Mouse (Mus musculus): ENCODE results near the gene Deup1. TPM values are rescaled to one million over a fixed set of nuclear protein-coding genes. Genes with fewer than 3 reads are reported as not detected.
"Not testable (repeated sequence)": the region's sequence is repeated elsewhere in the genome, so short reads cannot be mapped to it uniquely, and the experiment has no call there.

Deup1 gene
- polyA plus RNA-seq, 1 experiment from 2014 or later, result 1.9 TPM

- no peaks in the 10 kb centered on the region for H3K36me3 ChIP-seq (ENCODE audit: control insufficient read depth, insufficient read depth, low read length)
- no peak overlapping the region for H3K9ac ChIP-seq (ENCODE audit: low read depth, low read length)
- ATAC-seq, result no peak
- 92% methylated on average over 9 of the region's 9 CpGs for WGBS
- no peak overlapping the region for H3K27ac ChIP-seq (ENCODE audit: low read depth, low read length)
- H3K9me3 ChIP-seq (ENCODE audit: control insufficient read depth, low read length), result peaks cover 2% of the 10 kb centered on the region; the same call in 1 of the 2 replicates
- no peak overlapping the region for H3K4me2 ChIP-seq (ENCODE audit: low read length)
- no peak overlapping the region for H3K4me3 ChIP-seq (ENCODE audit: low read length)
- no peaks in the 10 kb centered on the region for H3K27me3 ChIP-seq (replicated peaks; ENCODE audit: control insufficient read depth, insufficient read depth, low read length)
- H3K4me1 ChIP-seq (ENCODE audit: control insufficient read depth, insufficient read depth, low read depth, low read length), result no peaks in the 10 kb centered on the region
Observed at GRCm38 (mm10) chr9:15578946-15579345, 48.8 kb downstream of the Deup1 start.

GRCm38 (mm10) chr9:15578427-15578826 is 49.3 kb downstream of the Deup1 start:
- H3K36me3 ChIP-seq (ENCODE audit: control insufficient read depth, insufficient read depth, low read length), result no peaks in the 10 kb centered on the region
- 83% methylated on average over 1 of the region's 1 CpGs for WGBS
- no peak overlapping the region for H3K4me2 ChIP-seq (ENCODE audit: low read length)
- peaks cover 2% of the 10 kb centered on the region; the same call in 1 of the 2 replicates for H3K9me3 ChIP-seq (ENCODE audit: control insufficient read depth, low read length)
- no peak overlapping the region for H3K27ac ChIP-seq (ENCODE audit: low read depth, low read length)
- H3K9ac ChIP-seq (ENCODE audit: low read depth, low read length), result no peak overlapping the region
- ATAC-seq, result no peak
- H3K4me1 ChIP-seq (ENCODE audit: control insufficient read depth, insufficient read depth, low read depth, low read length), result no peaks in the 10 kb centered on the region
- H3K27me3 ChIP-seq (replicated peaks; ENCODE audit: control insufficient read depth, insufficient read depth, low read length), result no peaks in the 10 kb centered on the region
- no peak overlapping the region for H3K4me3 ChIP-seq (ENCODE audit: low read length)

GRCm38 (mm10) chr9:15574750-15575454 is 52.8 kb downstream of the Deup1 start:
- no peak overlapping the region for H3K27ac ChIP-seq (ENCODE audit: low read depth, low read length)
- 68% methylated on average over 13 of the region's 13 CpGs for WGBS

GRCm38 (mm10) chr9:15562353-15562752 is 65.4 kb downstream of the Deup1 start:
- Histone ChIP-seq H3K27ac (ENCODE audit: low read depth, low read length) (no peak overlapping the region), H3K9ac (ENCODE audit: low read depth, low read length) (no peak overlapping the region), H3K9me3 (ENCODE audit: control insufficient read depth, low read length) (no peaks in the 10 kb centered on the region), H3K36me3 (ENCODE audit: control insufficient read depth, insufficient read depth, low read length) (no peaks in the 10 kb centered on the region), H3K27me3 (replicated peaks; ENCODE audit: control insufficient read depth, insufficient read depth, low read length) (no peaks in the 10 kb centered on the region), H3K4me2 (ENCODE audit: low read length) (no peak overlapping the region), H3K4me3 (ENCODE audit: low read length) (no peak overlapping the region), H3K4me1 (ENCODE audit: control insufficient read depth, insufficient read depth, low read depth, low read length) (no peaks in the 10 kb centered on the region)
- no peak for ATAC-seq
- 87% methylated on average over 7 of the region's 7 CpGs for WGBS

More at GRCm38 (mm10) chr9:15574750-15575454, 52.8 kb downstream of the Deup1 start:
- no peaks in the 10 kb centered on the region for H3K4me1 ChIP-seq (ENCODE audit: control insufficient read depth, insufficient read depth, low read depth, low read length)
- no peak for ATAC-seq
- H3K4me2 ChIP-seq (ENCODE audit: low read length), result no peak overlapping the region
- no peaks in the 10 kb centered on the region for H3K9me3 ChIP-seq (ENCODE audit: control insufficient read depth, low read length)
- no peaks in the 10 kb centered on the region for H3K27me3 ChIP-seq (replicated peaks; ENCODE audit: control insufficient read depth, insufficient read depth, low read length)
- no peak overlapping the region for H3K4me3 ChIP-seq (ENCODE audit: low read length)
- H3K9ac ChIP-seq (ENCODE audit: low read depth, low read length), result no peak overlapping the region
- H3K36me3 ChIP-seq (ENCODE audit: control insufficient read depth, insufficient read depth, low read length), result no peaks in the 10 kb centered on the region

GRCm38 (mm10) chr9:15560451-15560850 is 67.3 kb downstream of the Deup1 start:
- H3K27me3 ChIP-seq (replicated peaks; ENCODE audit: control insufficient read depth, insufficient read depth, low read length), result no peaks in the 10 kb centered on the region
- H3K4me3 ChIP-seq (ENCODE audit: low read length), result no peak overlapping the region
- H3K4me2 ChIP-seq (ENCODE audit: low read length), result no peak overlapping the region
- ATAC-seq, result no peak; the same call in 1 of the 2 replicates
- no peak overlapping the region for H3K9ac ChIP-seq (ENCODE audit: low read depth, low read length)
- H3K27ac ChIP-seq (ENCODE audit: low read depth, low read length), result no peak overlapping the region
- H3K4me1 ChIP-seq (ENCODE audit: control insufficient read depth, insufficient read depth, low read depth, low read length), result no peaks in the 10 kb centered on the region
- WGBS, result 60% methylated on average over 3 of the region's 3 CpGs
- H3K36me3 ChIP-seq (ENCODE audit: control insufficient read depth, insufficient read depth, low read length), result no peaks in the 10 kb centered on the region
- H3K9me3 ChIP-seq (ENCODE audit: control insufficient read depth, low read length), result no peaks in the 10 kb centered on the region

GRCm38 (mm10) chr9:15553322-15553721 is 74.4 kb downstream of the Deup1 start:
- H3K9me3 ChIP-seq (ENCODE audit: control insufficient read depth, low read length), result no peaks in the 10 kb centered on the region
- ATAC-seq, result no peak
- WGBS, result 72% methylated on average over 8 of the region's 8 CpGs

GRCm38 (mm10) chr9:15551933-15552851 is 75.5 kb downstream of the Deup1 start:
- no peak overlapping the region for H3K4me2 ChIP-seq (ENCODE audit: low read length)
- H3K9me3 ChIP-seq (ENCODE audit: control insufficient read depth, low read length), result no peaks in the 10 kb centered on the region
- H3K4me3 ChIP-seq (ENCODE audit: low read length), result no peak overlapping the region
- no peaks in the 10 kb centered on the region for H3K36me3 ChIP-seq (ENCODE audit: control insufficient read depth, insufficient read depth, low read length)
- no peaks in the 10 kb centered on the region for H3K27me3 ChIP-seq (replicated peaks; ENCODE audit: control insufficient read depth, insufficient read depth, low read length)
- ATAC-seq, result peak; percentile 48; the same call in 1 of the 2 replicates
- H3K27ac ChIP-seq (ENCODE audit: low read depth, low read length), result no peak overlapping the region
- H3K4me1 ChIP-seq (ENCODE audit: control insufficient read depth, insufficient read depth, low read depth, low read length), result no peaks in the 10 kb centered on the region
- no peak overlapping the region for H3K9ac ChIP-seq (ENCODE audit: low read depth, low read length)
- WGBS, result 67% methylated on average over 15 of the region's 15 CpGs

More at GRCm38 (mm10) chr9:15553322-15553721, 74.4 kb downstream of the Deup1 start:
- Histone ChIP-seq H3K27ac (ENCODE audit: low read depth, low read length) (no peak overlapping the region), H3K4me3 (ENCODE audit: low read length) (no peak overlapping the region), H3K36me3 (ENCODE audit: control insufficient read depth, insufficient read depth, low read length) (no peaks in the 10 kb centered on the region), H3K4me2 (ENCODE audit: low read length) (no peak overlapping the region), H3K9ac (ENCODE audit: low read depth, low read length) (no peak overlapping the region), H3K4me1 (ENCODE audit: control insufficient read depth, insufficient read depth, low read depth, low read length) (no peaks in the 10 kb centered on the region), H3K27me3 (replicated peaks; ENCODE audit: control insufficient read depth, insufficient read depth, low read length) (no peaks in the 10 kb centered on the region)

GRCm38 (mm10) chr9:15551073-15551472 is 76.7 kb downstream of the Deup1 start:
- H3K9me3 ChIP-seq (ENCODE audit: control insufficient read depth, low read length); H3K27ac ChIP-seq (ENCODE audit: low read depth, low read length); H3K4me1 ChIP-seq (ENCODE audit: control insufficient read depth, insufficient read depth, low read depth, low read length); ATAC-seq; H3K4me2 ChIP-seq (ENCODE audit: low read length); H3K27me3 ChIP-seq (replicated peaks; ENCODE audit: control insufficient read depth, insufficient read depth, low read length); H3K4me3 ChIP-seq (ENCODE audit: low read length); H3K36me3 ChIP-seq (ENCODE audit: control insufficient read depth, insufficient read depth, low read length); H3K9ac ChIP-seq (ENCODE audit: low read depth, low read length): not testable (repeated sequence)
- WGBS, result 90% methylated on average over 6 of the region's 6 CpGs

- Histone ChIP-seq H3K27ac (ENCODE audit: low read depth, low read length) (no peak overlapping the region), H3K27me3 (replicated peaks; ENCODE audit: control insufficient read depth, insufficient read depth, low read length) (no peaks in the 10 kb centered on the region), H3K4me3 (ENCODE audit: low read length) (no peak overlapping the region), H3K36me3 (ENCODE audit: control insufficient read depth, insufficient read depth, low read length) (no peaks in the 10 kb centered on the region), H3K4me2 (ENCODE audit: low read length) (no peak overlapping the region), H3K9ac (ENCODE audit: low read depth, low read length) (no peak overlapping the region), H3K4me1 (ENCODE audit: control insufficient read depth, insufficient read depth, low read depth, low read length) (no peaks in the 10 kb centered on the region), H3K9me3 (ENCODE audit: control insufficient read depth, low read length) (no peaks in the 10 kb centered on the region)
- no peak for ATAC-seq
- WGBS, result 94% methylated on average over 4 of the region's 4 CpGs
Observed at GRCm38 (mm10) chr9:15550461-15550961, 77.2 kb downstream of the Deup1 start.

Measured in hindbrain, embryonic 16.5 days (tissue).